ENCODE assay signal across 19 mouse cellular contexts in genomic region chr9:76521640-76522039, GRCm38 (mm10). TPM values are rescaled to one million over a fixed set of nuclear protein-coding genes. Genes with fewer than 3 reads are reported as not detected.
DNase-seq lines count a peak whose midpoint lies in the region; ATAC-seq and TF ChIP-seq lines count a peak whose summit lies in the region.
"Had no signal": no experiment of that assay in that cellular context is flagged by ENCODE, and none has a peak within 500 bp of the region (broad histone marks: within the 10 kb centered on the region; RNA-seq: fewer than 3 reads in every experiment).

No protein-coding gene starts in this region.

- no peak overlapping the region for H3K4me2 ChIP-seq in intestine, postnatal 0 days (replicated peaks; ENCODE audit: low read depth)
- no peak overlapping the region for H3K4me2 ChIP-seq in stomach, embryonic 16.5 days (ENCODE audit: low read depth, low read length)
- H3K4me2 ChIP-seq: embryonic facial prominence, embryonic 15.5 days; forebrain, embryonic 15.5 days; hindbrain, embryonic 12.5 days had no signal

- no peaks in the 10 kb centered on the region for H3K4me1 ChIP-seq in intestine, postnatal 0 days (replicated peaks; ENCODE audit: control insufficient read depth, insufficient read depth, low read length)
- peaks cover 6% of the 10 kb centered on the region; the same call in 1 of the 2 replicates for H3K4me1 ChIP-seq in stomach, embryonic 16.5 days (ENCODE audit: control insufficient read depth, insufficient read depth, low read length)
- H3K4me1 ChIP-seq: embryonic facial prominence, embryonic 15.5 days; forebrain, embryonic 15.5 days; heart, embryonic 10.5 days had no signal

- 40% methylated on average over 3 of the region's 3 CpGs for WGBS in intestine, postnatal 0 days
- WGBS in stomach, embryonic 16.5 days, result 61% methylated on average over 3 of the region's 3 CpGs

- H3K27ac ChIP-seq in intestine, postnatal 0 days (ENCODE audit: low read depth, low read length), result 0 out of 2 replicates have a peak overlapping the region, but pooled peaks have one; percentile 11
- H3K27ac ChIP-seq in stomach, embryonic 16.5 days (ENCODE audit: low read length), result peak overlapping the region; percentile 84; the same call in 1 of the 2 replicates
- H3K27ac ChIP-seq: embryonic facial prominence, embryonic 15.5 days; forebrain, embryonic 15.5 days; heart, embryonic 10.5 days; hindbrain, embryonic 12.5 days had no signal

- H3K27me3 ChIP-seq in intestine, postnatal 0 days (replicated peaks; ENCODE audit: control insufficient read depth, insufficient read depth, low read length), result no peaks in the 10 kb centered on the region
- H3K27me3 ChIP-seq in stomach, embryonic 16.5 days (ENCODE audit: control insufficient read depth, insufficient read depth, low read length), result no peaks in the 10 kb centered on the region
- H3K27me3 ChIP-seq: embryonic facial prominence, embryonic 15.5 days; forebrain, embryonic 15.5 days; hindbrain, embryonic 12.5 days had no signal

- ATAC-seq in intestine, postnatal 0 days, result peak; percentile 83
- peak; percentile 68; the same call in 1 of the 2 replicates for ATAC-seq in stomach, embryonic 16.5 days (ENCODE audit: insufficient read depth, low FRiP score)
- ATAC-seq: forebrain, embryonic 15.5 days had no signal

- no peaks in the 10 kb centered on the region for H3K36me3 ChIP-seq in intestine, postnatal 0 days (ENCODE audit: control insufficient read depth, insufficient read depth)
- H3K36me3 ChIP-seq in stomach, embryonic 16.5 days (ENCODE audit: control insufficient read depth, insufficient read depth, low read length), result no peaks in the 10 kb centered on the region
- H3K36me3 ChIP-seq: embryonic facial prominence, embryonic 15.5 days; forebrain, embryonic 15.5 days; heart, embryonic 10.5 days; hindbrain, embryonic 12.5 days had no signal

- TF ChIP-seq CTCF in intestine, postnatal 0 days (IDR thresholded peaks at IDR 0.05; ENCODE audit: low read depth), result peak; percentile 56

- no peaks in the 10 kb centered on the region for H3K9me3 ChIP-seq in intestine, postnatal 0 days (ENCODE audit: control insufficient read depth)
- no peaks in the 10 kb centered on the region for H3K9me3 ChIP-seq in stomach, embryonic 16.5 days (replicated peaks; ENCODE audit: control insufficient read depth, low read length)
- H3K9me3 ChIP-seq: embryonic facial prominence, embryonic 15.5 days; forebrain, embryonic 15.5 days; heart, embryonic 10.5 days; hindbrain, embryonic 12.5 days had no signal

- peak; percentile 9 for DNase-seq in testis, postnatal 14 days (ENCODE audit: low spot score)
- no peak for DNase-seq in testis, postnatal 10 days (ENCODE audit: low spot score)
- no peak for DNase-seq in liver
- DNase-seq in lung, postnatal 36 days, result no peak
- DNase-seq: adrenal gland, adult 8-10 months; adrenal gland, postnatal 36 days; cerebellum, adult 8-10 months; cerebellum, postnatal 14 days; embryo, embryonic 11 days; heart, adult 18-20 months; heart, postnatal 10 days; heart, postnatal 4 days had no signal

- H3K9ac ChIP-seq in intestine, postnatal 0 days (ENCODE audit: low read depth, low read length), result no peak overlapping the region
- no peak overlapping the region for H3K9ac ChIP-seq in stomach, embryonic 16.5 days (ENCODE audit: low read length)
- H3K9ac ChIP-seq: embryonic facial prominence, embryonic 15.5 days; forebrain, embryonic 15.5 days; hindbrain, embryonic 12.5 days had no signal

- no peak overlapping the region for H3K4me3 ChIP-seq in intestine, postnatal 0 days (ENCODE audit: low read depth, low read length)
- H3K4me3 ChIP-seq in stomach, embryonic 16.5 days (replicated peaks; ENCODE audit: low read length), result no peak overlapping the region
- H3K4me3 ChIP-seq: embryonic facial prominence, embryonic 15.5 days; erythroblast, embryonic 14.5 days; forebrain, embryonic 15.5 days; heart, embryonic 10.5 days; hindbrain, embryonic 12.5 days had no signal

RNA-seq across cellular contexts. Expression of gene Fam83b, which starts 45.3 kb away (rescaled TPM):
- polyA plus RNA-seq in intestine, postnatal 0 days (2015; fragmentation: Nextera tagmentation; extraction: Ambion mirVana), result 4.9 and 5.3 TPM in 2 replicates
- polyA plus RNA-seq in stomach, embryonic 16.5 days (2015; fragmentation: Nextera tagmentation; extraction: Ambion mirVana), result 11.3 and 13.6 TPM in 2 replicates
- polyA plus RNA-seq: erythroblast, embryonic 14.5 days; forebrain, embryonic 15.5 days had no signal
